Mouse (Mus musculus) frontal cortex, postnatal 10 days (tissue): ENCODE measurements around the gene March6.

Source experiments
- DNase-seq, 2 experiments: peaks; one replicate each; pipeline ENCODE4 v3.0.0; 2022; ENCODE audit warnings: low spot score in 2 of 2, mixed read lengths in 1 of 2

March6 gene

GRCm38 (mm10) chr15:31530659-31531445 lies at the start of gene March6:
Gene March6, minus strand, starts transcription at chr15:31531053.
- DNase-seq: peak; percentile 89 to 93

GRCm38 (mm10) chr15:31576076-31576475 lies 45.2 kb upstream of the March6 start:
- no peak for DNase-seq

DNA sequence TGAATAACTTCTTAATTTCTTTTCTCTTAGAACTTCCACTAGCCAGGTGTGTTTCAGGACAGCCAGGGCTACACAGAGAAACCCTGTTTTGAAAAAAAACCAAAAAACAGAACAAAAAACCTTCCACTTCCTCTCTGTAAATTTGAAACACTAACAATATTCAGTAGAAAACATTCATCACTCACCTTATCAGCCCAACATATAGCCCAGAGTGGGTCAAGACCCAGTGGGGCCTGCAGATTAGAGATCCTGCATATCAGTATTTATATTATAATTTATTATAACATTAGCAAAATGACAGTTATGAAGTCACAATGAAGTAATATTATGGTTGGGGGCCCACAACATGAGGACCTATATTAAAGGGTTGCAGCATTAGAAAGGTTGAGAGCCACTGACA lies 42.8 kb upstream of the March6 start:
- no peak for DNase-seq

- DNase-seq: no peak
These were observed 42.4 kb upstream of the March6 start for GRCm38 (mm10) chr15:31573287-31573686.

DNA sequence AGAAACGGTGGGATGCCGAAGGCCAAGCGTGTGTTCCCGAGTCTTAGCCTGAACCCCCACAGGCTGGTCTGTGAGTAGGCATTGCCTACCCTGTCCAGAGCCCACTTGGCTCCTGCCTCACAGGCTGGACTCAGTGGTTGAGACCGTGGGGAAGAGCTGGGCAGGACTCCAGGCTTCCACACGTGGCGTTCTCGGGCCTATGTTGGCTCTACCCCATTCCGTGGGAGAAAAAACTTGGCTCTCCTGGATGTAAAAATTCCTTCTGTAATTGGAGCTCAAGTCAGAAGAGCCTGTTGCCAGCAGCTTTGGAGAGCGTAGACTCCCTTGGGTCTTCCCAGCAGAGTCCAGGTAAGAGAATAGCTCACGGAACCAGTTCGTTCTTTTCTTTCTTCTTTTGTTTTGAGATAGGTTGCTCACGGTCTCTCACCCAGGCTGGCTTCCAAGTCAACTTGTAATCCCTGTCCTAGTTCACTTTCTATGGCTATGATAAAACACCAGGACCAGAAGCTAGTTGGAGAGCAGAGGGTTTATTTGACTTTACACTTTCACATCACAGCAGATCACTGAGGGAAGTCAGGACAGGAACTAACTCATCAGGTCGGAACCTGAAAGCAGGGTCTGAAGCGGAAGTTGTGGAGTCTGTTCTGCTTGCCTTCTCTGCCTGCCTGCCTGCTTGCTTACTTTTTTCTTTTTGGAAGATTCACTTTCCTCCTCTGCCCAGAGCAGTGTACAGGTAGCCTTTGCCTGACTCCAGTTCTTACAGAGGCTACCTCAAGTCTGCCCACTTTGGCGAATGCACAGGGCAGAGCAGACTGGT lies 41.3 kb upstream of the March6 start:
- DNase-seq: no peak

GRCm38 (mm10) chr15:31570959-31571358 lies 40.1 kb upstream of the March6 start:
- no peak for DNase-seq

- DNase-seq: no peak
These were observed 38.6 kb upstream of the March6 start for GRCm38 (mm10) chr15:31569325-31570022.

GRCm38 (mm10) chr15:31568581-31568996 lies 37.7 kb upstream of the March6 start:
- no peak for DNase-seq

DNA sequence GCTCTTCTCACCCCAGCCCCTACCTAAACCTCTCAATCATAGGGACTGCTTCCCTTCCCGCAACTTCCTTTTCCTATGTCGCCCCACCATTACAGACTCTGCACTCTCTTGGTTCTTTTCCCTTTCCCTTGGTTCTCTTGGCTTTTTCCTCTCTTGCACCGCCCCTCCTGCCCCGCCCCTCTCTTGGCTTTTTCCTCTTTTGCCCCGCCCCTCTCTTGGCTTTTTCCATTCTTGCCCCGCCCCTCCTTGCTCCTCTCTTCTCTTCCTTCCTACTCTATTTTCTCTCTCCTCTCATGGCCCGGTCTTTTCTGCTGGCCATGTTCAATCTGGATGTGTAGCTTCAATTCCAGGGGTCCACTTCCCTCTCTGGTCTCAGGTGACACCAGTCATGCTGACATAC lies 36.6 kb upstream of the March6 start:
- no peak for DNase-seq

GRCm38 (mm10) chr15:31565786-31566185 lies 34.9 kb upstream of the March6 start:
- no peak for DNase-seq

GRCm38 (mm10) chr15:31565184-31565583 lies 34.3 kb upstream of the March6 start, which contains the start of gene Cmbl:
Gene Cmbl, plus strand, starts transcription at chr15:31565389.
- no peak for DNase-seq

GRCm38 (mm10) chr15:31563577-31564546 lies 33.0 kb upstream of the March6 start:
- no peak for DNase-seq

- DNase-seq: no peak
These were observed 32.0 kb upstream of the March6 start for GRCm38 (mm10) chr15:31562847-31563246.

- no peak for DNase-seq
These were observed 31.1 kb upstream of the March6 start for GRCm38 (mm10) chr15:31561976-31562375.

GRCm38 (mm10) chr15:31561390-31561789 lies 30.5 kb upstream of the March6 start:
- no peak for DNase-seq

GRCm38 (mm10) chr15:31554855-31555254 lies 24.0 kb upstream of the March6 start:
- no peak for DNase-seq

GRCm38 (mm10) chr15:31550381-31550780 lies 19.5 kb upstream of the March6 start:
- DNase-seq: no peak

GRCm38 (mm10) chr15:31547421-31547820 lies 16.6 kb upstream of the March6 start:
- no peak for DNase-seq

DNA sequence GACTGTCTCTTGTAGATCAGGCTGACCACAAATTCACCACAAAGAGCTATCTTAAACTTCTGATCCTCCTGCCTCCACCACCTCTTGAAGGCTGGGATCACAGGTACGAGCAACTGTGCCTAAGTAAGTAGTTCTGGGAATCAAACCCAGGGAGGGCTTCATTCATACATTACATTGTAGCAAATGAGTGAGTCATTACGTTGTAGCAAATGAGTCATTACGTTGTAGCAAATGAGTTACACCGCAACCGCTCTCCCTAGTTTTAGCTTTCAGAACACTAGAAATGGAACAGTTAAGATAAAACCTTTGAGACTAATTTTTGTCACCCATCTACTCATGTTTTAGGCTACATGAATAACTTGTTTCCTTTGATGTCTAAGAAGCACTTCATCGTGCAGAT lies 15.4 kb upstream of the March6 start:
- no peak for DNase-seq

DNA sequence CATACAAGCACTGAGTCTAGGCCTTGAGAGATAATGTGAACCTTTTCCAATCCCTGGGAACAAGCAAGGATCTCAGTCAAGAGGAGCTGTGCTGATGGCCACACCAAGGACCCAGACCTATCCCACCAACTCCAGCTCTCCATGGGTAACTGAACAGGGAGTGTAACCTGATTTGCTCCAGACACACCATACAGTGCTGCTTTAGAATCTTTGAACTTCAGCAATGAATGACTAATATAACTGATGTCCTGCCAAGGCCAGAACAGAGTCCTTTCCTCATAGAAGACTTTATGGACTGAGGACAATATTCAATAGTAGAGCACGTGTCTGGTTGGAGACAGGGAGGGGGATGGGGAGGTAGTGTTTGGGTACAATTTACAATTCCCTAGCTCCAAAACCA lies 14.2 kb upstream of the March6 start:
- DNase-seq: no peak

GRCm38 (mm10) chr15:31543246-31543645 lies 12.4 kb upstream of the March6 start:
- no peak for DNase-seq
